Mouse (Mus musculus): Measurements from ENCODE around the gene Prom1. TPM values are rescaled to one million over a fixed set of nuclear protein-coding genes. Genes with fewer than 3 reads are reported as not detected.

Gene Prom1
- polyA plus RNA-seq, 1 experiment from 2014 or later, result 90.6 TPM

- no peaks in the 10 kb centered on the region for H3K27me3 ChIP-seq (ENCODE audit: control insufficient read depth, insufficient read depth, low read length)
- H3K4me2 ChIP-seq (replicated peaks; ENCODE audit: low read depth, low read length), result peak overlapping the region; percentile 48
- 0 out of 2 replicates have a peak, but pooled peaks cover 5% of the 10 kb centered on the region for H3K4me1 ChIP-seq (ENCODE audit: control insufficient read depth, insufficient read depth, low read length)
- peak overlapping the region; percentile 67; the same call in 1 of the 2 replicates for H3K27ac ChIP-seq (ENCODE audit: low read depth, low read length)
- H3K9ac ChIP-seq (ENCODE audit: low read depth, low read length), result no peak overlapping the region
- no peaks in the 10 kb centered on the region for H3K36me3 ChIP-seq (ENCODE audit: control insufficient read depth, insufficient read depth, low read length)
- peak; percentile 40; the same call in 1 of the 2 replicates for ATAC-seq (ENCODE audit: low FRiP score, low TSS enrichment)
- H3K4me3 ChIP-seq (ENCODE audit: low read length), result peak overlapping the region; percentile 30; the same call in 1 of the 2 replicates
- no peaks in the 10 kb centered on the region for H3K9me3 ChIP-seq (ENCODE audit: control insufficient read depth, low read length)
- WGBS, result 14% methylated on average over 9 of the region's 9 CpGs
These were observed 154.4 kb downstream of the Prom1 start for GRCm38 (mm10) chr5:43947330-43947977.

Other genes starting within 250 kb of the Prom1 start
- gene Cd38, start 233.5 kb downstream of the Prom1 start, polyA plus RNA-seq (2014; fragmentation: Nextera tagmentation; extraction: Ambion mirVana), result 20.5 and 32.0 TPM in 2 replicates
- not detected in 2 replicates for gene Gm7879, start 188.9 kb downstream of the Prom1 start, polyA plus RNA-seq (2014; fragmentation: Nextera tagmentation; extraction: Ambion mirVana)
- gene Fgfbp1, start 120.3 kb downstream of the Prom1 start, polyA plus RNA-seq (2014; fragmentation: Nextera tagmentation; extraction: Ambion mirVana), result 2.6 and 2.9 TPM in 2 replicates
- 23.0 and 35.8 TPM in 2 replicates for gene Tapt1, start 124.6 kb upstream of the Prom1 start, polyA plus RNA-seq (2014; fragmentation: Nextera tagmentation; extraction: Ambion mirVana)

All from kidney, embryonic 14.5 days (tissue).